Mouse (Mus musculus) retina, postnatal 1 day (tissue): Measurements from ENCODE around the gene Gm3336.

Experiments
- DNase-seq: peaks from one replicate; pipeline ENCODE4 v3.0.0-alpha.2; 2012

Gene Gm3336

DNA sequence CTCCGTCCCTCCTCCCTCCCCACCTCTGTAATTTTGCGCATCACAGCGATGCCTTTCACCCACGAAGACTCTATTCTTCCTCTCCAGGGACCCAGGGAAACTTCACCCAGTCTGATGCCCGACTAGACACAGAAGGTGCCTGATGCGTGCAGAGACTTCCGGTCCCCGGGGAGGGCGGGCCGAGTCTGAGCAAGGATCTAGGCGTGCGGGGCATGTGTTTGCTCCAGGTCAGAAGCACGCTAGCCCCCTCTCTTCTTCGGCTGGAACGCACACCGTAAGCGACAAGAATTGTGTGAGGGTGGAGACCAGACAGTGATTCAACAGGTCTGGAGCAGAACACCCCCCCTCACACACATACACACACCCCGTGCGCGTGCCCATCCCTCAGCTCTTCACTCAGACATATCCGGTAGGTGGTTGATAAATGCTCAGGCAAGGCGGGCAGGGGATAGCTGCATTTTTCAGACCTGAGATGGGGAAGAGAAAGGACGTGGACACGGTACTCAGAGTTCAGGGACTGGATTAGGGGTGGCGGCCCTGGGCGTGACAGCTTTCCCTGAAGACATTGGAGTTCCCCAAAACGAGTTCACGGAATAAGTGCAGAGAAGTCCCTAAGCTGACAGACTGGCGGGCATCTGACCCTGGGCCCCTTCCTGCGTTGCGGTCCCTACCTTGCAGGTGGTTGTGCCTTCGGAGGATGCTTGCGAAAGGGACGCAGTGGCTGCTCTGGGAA lies 47.7 kb downstream of the Gm3336 start:
- DNase-seq, result no peak

DNA sequence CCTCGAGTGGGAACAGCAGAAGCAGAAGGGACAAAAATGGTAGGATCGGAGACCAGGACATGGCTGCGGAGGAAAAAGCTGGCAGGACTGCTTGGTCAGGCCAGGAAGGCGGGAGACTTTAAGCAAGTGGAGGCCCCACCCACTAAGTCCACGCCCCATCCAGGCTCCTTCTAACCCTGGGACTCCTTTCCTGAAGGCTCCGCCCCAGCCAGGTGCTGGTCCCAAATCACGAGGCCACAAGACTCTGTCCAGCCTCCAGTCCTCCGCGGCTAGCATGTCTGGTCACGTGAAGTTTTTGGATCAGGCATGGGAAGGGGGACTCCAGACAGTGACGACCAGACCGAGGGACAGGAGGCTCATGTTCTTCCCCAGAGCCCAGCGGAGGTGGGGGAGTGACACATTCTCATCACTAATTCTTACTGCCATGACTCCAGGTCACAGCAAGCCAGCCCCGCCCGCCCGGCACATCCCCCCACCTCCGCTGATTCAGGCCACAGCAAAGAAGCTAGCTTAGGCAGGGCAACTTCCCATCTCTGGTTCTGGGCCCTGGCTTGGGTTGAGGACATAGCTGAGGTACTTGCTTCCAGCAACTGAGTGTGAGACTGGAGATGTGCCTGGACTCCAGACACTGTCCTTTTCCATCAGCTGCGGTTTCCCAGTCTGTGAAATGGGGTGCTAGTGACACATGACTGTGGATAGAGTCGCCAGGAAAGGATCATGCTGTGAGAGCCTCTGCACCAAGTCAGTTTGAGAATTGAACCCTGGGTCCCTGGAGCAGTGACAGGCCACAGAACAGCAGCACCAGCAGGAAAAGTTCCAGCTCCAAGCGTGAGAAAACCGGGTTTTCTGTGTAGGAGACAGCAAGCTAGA lies 48.5 kb downstream of the Gm3336 start:
- DNase-seq, result peak; percentile 70

DNA sequence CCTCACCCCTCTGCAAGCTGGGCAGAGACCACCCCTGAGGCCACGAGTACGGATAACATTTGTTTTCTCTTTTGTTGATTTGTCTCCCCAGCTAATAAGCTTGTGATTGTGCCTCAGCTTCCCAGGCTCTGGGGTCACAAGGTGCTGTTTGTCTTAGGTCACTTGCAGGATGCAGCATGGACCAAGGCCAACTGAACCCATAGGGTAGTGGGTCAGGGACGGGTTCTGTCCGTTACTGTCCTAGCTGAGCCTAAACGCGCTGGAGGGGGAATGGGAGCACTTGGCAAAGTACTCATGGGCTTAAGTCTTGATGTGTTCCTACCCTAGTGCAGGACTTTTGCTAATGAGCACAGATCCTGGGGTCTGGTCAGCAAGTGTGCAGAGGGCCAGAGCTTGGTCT lies 49.2 kb downstream of the Gm3336 start:
- no peak for DNase-seq

DNA sequence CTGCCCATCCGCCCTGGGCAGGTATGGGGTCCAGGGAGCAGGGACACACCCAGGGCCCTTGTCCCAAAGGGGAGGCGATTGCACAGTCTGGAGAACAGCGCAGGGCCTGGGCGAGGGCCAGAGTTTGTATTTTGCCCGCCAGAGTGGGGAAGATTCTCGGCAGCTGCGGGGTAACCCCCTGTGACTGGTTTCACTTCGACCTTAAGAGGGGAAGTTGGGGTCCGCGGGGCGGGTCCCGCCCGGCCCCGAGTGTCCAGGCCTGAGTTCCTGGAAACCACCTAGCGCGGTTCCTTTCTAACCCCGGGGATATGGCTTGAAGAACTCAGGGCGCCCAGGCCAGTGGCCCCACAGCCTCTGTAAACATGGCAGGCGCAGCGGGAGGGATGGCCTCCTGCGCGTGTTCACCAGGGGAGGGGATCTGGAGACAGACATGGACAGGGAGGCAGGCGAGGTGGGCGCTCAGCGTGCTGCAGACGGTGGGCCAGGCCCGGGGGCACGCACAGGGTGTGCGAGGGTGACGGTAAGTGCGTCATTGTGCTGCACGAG lies 50.0 kb downstream of the Gm3336 start:
- no peak for DNase-seq

DNA sequence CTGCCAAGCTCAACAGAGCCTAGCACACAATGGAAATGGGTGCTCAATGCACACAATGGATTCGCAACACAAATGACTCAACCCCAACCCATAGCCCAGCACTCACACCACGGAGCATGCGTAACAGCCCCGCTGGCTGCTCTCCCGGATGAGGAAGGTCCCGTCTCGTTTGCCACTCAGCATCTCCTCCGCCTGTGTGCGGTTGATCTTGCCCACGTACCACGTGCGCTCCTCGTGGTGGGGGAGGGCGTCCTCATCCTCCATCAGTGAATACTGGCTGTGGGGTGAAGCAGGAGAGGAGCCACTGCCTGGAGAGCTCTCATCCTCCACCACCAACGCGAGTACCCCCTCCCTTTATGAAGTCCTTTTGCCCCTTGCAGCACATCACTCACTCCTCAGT lies 50.6 kb downstream of the Gm3336 start:
- DNase-seq, result no peak

DNA sequence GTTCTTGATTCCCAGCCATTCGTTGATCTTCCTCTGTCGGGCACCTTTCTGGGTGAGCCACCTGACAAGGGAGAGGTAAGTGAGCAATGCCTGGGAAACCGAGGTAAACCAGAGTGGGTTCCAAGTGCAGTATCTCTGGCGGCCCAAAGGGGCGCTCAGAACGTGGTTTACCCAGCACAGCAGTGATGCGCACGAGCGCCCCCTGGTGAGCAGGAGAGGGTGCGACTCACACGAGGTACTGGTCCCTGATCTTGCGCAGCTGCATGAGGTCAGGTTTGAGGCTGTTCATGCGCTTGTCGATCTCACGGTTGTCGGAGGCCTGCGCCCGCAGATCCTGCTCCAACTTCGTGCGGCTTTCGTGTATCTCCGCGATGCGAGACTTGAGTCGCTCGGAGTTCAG lies 51.0 kb downstream of the Gm3336 start:
- DNase-seq, result peak; percentile 94

DNA sequence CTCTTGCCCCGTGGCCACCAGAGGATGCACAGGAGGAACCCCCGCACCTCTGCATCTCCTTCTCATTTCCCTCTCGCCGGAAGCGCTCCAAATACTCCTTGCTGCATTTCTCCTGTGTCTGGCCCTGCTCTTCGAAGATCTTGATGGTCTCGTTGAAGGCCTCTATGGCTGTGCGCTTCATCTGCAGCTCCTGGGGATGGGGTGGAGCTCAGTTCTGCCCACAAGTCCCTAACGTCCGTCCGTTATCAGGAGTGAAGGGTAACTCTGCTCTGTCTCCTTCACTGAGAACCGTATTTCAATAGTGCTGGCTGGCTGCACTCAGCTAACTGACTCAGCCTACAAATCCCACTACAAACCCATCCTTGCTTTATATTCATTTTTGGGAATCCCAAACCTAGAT lies 51.5 kb downstream of the Gm3336 start:
- no peak for DNase-seq

DNA sequence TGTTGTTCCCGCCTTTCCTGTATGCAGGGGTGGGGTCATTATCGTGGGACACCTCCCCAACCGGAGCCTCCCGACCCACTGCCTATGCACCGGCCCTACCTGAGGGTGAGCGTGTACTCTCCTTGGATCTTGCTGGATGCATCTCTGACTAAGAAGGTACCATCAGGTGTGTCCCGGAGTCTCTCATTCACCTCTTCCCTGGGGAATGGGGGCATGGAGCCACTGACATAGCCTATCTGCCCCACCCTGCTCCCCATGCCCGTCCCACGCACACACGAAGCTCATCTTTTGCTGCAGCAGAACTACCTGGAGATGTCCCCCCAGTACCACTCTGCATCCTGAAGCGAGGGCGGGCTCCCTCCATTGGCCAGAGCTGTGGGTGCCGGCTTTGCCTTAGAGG lies 52.4 kb downstream of the Gm3336 start:
- DNase-seq, result no peak

DNA sequence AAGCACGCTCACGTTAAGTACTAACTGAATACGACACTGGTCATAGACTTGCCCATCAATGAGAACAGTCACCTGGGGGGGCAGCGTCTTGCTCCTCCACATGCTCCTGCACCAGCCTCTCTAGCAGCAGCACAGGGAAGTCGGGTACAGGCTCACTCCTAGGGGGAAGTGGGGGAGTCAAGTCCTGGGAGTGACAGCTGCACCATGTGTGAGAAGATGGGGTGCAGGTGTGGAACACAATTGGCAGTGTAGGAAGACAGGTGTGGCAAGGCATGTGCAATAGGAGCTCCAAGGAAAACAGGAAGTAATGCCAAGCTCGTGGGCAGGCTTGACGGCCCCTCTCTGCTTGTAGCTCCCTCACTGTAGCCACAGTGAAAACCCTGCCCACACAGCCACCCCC lies 52.9 kb downstream of the Gm3336 start:
- no peak for DNase-seq

DNA sequence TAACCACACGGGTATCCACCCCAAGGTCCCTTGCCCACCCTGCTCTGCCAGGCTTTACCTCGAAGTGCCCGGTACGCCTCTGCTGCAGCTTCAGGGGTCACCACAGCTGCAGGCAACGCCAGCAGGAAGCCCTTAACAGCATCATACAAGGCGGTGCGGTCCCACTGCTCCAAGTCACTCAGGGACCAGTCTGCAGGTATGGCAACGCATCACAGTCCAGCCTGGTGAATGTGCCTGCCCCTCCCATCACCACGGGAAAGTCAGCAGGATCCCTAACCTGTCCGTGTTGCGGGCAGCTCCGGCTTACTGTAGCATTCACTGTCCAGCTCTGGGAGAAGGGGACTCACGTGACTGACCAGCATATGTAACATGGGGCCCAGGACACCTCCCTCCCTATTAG lies 53.7 kb downstream of the Gm3336 start:
- no peak for DNase-seq
